Mouse (Mus musculus) lung, postnatal 0 days (tissue): ENCODE measurements at regions not wholly inside any gene's neighbourhood (a gene's known extent, or its start where the extent isn't known, plus 50 kb on each side); places are given as distances from the start of the nearest gene placed in this dataset.

Source experiments
- CTCF ChIP-seq: IDR thresholded peaks from 2 replicates; pipeline ENCODE4 v1.5.1; 2016; ENCODE audit warnings: antibody characterized with exemption, mild to moderate bottlenecking
- EP300 ChIP-seq: IDR thresholded peaks from 2 replicates; pipeline ENCODE4 v1.6.1; 2016; ENCODE audit warnings: antibody characterized with exemption, mild to moderate bottlenecking, control low read depth

GRCm38 (mm10) chr3:50678611-50678988 lies 235.2 kb upstream of the Slc7a11 start:
- TF ChIP-seq CTCF: no peak
- TF ChIP-seq EP300: no peak
